Mouse (Mus musculus) cortical plate, adult 2 months (tissue): ENCODE results near the gene Cavin4.

Experiments
- CTCF ChIP-seq: fragments of 200-500 bp; IDR thresholded peaks from 2 replicates; pipeline ENCODE4 v1.5.1; 2011; ENCODE audit warnings: mild to moderate bottlenecking, control low read depth, low read length; ENCODE audit not compliant: insufficient read depth; ENCODE audit errors: extremely low read depth
- POLR2A ChIP-seq: fragments of 200-500 bp; IDR thresholded peaks from 2 replicates; pipeline ENCODE4 v1.6.1; 2011; ENCODE audit warnings: mild to moderate bottlenecking, low read length, control low read depth; ENCODE audit not compliant: insufficient read depth; ENCODE audit errors: extremely low read depth

DNA sequence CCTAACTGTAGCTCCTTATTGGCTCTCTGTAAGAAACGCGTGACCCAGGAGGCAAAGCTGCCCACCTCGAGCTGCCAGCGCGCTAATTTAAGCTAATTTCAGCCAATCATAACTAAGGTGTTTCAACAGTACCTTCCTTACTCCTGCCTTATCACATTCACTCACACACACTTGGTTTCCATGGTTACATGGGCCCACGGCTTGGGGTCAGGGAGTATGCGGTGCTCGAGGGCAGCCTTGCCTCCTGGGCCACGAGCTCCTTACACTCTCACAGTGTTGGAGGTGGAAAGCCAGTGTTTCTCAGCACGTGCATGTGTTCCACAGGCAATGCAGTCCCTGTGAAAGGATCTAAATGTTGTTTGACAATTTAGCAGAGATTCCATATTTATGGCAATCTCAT, 25.2 kb upstream of the Cavin4 start:
- TF ChIP-seq CTCF = no peak
- TF ChIP-seq POLR2A = no peak
